Mouse (Mus musculus) hindlimb bud, embryonic 11.5 days (tissue): ENCODE results near the gene Arhgap21.

Source experiments
- DNase-seq: peaks from one replicate; pipeline ENCODE4 v3.0.0-alpha.2; 2012; ENCODE audit warnings: low read depth, low spot score; ENCODE audit errors: extremely low spot score

Arhgap21 gene

DNA sequence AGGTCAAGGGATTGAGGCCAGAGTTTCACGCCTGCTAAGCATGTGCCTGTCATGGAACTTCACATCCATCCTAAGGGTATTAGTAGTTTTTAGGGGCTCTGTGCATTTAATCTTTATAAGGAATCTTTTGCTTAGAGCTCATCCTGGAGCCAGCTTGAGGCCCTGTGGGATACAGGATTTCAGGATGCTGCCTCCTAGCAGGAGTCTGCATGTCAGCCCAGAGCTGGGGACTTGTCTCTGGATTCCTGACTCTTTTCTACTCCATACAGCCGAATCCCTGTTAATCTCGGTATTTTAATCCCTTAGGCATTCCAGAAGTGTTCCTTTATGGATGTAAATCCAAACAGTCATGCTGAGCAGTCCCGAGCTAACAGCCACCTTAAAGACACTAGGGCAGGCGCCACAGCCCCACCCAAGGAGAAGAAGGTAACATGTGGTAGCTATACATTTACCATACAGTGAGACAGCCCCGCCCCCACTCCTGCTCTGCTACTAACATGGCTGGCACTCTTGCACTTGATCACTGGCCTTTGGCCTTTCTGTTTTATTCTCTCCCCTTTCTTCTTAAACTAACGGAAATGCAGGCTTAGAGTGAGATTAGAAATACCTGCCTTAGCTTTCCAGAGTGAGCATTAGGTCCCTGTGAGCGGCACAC lies 167.3 kb downstream of the Arhgap21 start:
- DNase-seq, result no peak
